Mouse (Mus musculus) frontal cortex, postnatal 10 days (tissue): ENCODE results near the gene Srrm4.
"Not testable (repeated sequence)": the region's sequence is repeated elsewhere in the genome, so short reads cannot be mapped to it uniquely, and the experiment has no call there.

ENCODE experiments used
- DNase-seq, 2 experiments: peaks; one replicate each; pipeline ENCODE4 v3.0.0; 2022; ENCODE audit warnings: low spot score in 2 of 2, mixed read lengths in 1 of 2

Gene Srrm4

DNA sequence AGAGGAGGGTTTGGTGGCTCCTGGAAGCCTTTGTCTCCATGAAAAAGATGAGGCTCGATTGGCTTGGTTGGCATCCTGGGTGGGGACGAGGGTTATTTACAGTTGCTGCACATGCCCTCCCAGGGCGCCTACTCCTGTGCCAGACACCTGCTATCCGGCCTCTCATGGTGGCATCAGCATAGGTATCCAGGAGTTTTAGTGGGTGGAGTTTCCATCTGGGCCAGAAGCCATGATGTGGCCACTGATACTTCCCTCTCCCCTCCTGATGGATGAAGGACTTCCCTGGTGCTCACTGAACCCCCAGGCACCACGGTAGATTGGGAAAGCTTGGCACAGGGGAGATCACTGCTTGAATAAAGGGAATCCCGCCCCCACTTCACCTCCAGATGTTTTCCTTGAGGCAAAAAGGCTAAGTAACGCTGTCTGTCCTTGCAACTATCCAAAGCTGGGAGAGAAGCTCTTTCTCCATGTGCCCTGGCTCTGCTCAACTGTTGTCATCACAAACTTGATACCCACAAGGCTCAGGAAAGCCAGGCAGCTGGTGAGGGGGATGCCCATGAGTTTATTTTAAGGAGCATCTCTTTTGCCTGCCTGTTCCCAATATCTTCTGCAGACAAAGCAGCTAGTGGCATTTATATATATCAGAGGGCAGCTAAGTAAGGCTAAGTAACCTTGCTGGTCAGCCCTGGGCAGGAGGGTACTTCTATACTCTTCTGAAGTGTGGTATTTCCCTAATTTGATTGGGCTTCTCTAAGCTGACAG, 148.7 kb downstream of the Srrm4 start:
- DNase-seq, result no peak

DNA sequence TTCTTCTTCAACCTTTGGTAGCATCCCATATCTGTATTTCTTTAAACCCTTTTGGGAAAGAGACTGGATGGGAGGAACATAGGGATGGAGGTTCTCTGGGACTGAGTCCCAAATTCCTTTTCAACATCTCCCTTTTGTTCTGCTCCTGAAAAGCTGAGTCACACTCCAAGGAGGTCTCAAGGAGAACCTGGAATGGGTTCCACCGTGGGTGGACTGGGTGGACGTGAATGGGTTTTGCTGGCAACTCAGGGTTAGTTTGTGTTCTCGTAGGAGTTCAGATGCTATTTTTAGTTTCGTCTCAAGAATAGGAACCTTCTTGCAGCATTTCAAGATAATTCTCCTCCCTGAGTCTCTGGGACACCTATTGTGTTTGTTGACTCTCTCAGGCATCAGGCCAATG, 151.4 kb downstream of the Srrm4 start:
- DNase-seq, result no peak

DNA sequence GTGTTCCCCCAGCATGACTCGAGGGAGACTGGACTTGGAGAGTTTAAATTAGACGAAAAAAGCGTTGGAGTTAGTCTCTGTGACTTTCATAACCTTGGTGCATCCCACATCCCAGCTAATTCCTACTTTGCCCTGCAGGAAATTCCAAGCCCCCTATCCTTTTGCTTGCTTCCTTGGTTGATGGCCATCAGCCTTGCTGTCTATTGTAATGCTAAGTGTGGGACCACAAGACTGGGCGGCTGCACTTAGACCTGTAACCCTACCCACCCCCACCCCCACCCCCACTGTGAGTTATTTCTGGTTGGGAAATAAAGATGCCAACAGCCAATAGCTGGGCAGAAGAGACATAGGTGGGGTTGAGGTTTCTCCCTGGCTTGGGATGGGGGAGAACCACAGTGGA, 153.3 kb downstream of the Srrm4 start:
- DNase-seq, result no peak

DNA sequence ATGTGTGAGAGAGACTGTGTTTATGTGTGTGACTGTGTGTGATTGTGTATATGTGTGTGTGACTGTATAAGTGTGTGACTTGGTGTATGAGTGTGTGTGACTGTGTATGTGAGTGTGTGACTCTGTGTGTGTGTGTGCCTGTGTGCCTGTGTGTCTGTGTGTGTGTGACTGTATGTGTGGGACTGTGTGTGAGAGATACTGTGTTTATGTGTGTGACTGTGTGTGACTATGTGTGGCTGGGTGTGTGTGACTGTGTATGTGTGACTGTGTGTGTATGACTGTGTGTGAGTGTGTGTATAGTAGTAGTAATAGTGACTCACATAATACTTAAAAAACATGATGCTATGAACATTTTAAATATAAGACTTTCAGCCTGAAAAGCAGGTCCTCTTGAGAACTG, 155.5 kb downstream of the Srrm4 start:
- no peak for DNase-seq

DNA sequence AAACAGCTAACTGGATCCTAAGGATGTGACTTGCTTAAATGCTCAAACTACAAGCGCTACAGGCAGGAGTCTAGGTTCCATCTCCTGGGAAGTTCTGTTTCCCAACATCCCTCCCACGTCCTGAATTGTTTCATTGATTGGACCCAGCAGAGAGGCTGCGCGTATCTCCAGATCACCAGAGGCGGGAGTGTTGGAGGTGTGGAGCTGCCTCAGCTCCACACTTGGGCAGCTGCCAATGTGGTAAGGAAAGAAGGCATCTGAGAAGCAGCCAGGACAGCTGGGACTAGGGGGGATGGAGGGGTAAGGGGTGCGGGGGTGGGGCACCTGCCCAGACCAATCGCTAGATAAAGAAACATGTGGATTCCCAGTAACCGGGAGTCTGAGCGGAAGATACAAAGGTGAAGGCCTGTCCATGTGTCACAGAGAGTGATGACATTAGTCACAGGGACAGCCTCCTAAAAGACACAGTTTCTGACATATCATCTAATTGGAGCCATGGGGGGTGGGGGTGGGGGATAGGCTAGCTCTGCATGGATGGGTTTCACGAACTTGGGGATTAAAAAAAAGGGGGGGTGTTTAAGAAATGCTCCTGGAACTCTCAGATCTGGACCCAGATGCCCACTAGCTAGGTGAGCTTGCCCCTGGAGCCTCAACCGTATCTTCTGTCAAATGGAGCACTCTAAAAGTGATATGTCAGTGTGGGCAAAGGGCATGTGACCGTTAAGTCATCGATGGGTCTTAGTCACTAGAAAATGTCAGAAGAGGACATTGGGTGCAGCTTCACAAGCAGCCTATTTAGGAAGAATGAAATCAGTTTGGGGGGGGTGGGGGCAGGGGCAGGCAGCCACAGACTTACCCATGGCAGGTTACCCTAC, 156.4 kb downstream of the Srrm4 start:
- no peak for DNase-seq

DNA sequence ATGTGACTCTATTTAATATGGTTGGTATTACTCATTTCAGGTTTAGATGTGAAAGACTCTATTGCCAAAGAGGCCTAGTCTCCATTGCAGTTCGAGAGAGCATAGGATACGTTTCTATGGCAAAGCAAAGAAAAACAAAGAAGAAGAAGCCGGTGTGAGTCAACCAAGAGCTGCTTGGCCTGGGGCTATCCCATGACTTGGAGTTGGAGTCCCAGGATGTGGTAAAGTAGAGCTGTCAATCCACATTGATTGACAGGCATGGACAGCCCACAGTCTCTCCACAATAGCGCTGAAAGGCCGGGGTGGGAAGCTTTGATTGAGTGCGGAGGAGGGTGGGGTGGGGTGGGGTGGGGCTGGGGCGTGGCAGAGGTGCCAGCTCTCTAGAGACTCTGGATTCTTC, 158.7 kb downstream of the Srrm4 start:
- no peak for DNase-seq

DNA sequence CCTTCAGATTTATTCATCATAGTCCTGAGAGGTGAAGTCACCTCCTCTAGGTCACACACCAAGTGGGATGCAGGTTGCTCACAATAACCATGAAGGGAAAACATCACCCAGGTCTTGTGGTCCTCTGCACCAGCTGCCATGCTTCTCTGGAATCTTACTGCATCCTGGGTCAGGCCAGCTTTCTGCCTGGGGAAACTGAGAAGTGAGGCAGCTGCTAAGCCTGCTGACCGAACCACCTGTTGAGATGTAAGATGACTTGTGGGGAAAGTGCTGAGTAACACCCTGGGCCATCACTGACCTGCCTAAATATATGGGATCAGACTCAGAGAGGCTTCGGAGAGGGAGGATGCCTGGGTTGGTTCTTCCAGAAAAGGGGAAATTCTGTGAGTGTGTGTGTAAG, 164.9 kb downstream of the Srrm4 start:
- DNase-seq, result no peak

DNA sequence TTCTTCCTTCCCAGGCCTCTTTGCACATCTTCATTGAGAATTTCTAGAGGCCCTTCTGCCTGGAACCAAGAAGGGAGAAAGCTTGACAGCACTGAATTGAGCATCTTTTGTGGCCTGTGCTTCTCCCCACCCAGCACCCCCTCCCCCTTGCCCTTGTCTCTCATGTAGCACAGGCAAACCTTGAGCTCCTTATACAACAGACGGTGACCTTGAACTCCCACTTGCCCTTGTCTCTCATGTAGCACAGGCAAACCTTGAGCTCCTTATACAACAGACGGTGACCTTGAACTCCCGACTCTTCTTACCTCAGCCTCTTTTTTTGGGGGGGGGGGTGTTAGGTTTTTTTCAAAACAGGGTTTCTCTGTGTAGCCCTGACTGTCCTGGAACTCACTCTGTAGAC, 165.9 kb downstream of the Srrm4 start:
- DNase-seq, result not testable (repeated sequence)

DNA sequence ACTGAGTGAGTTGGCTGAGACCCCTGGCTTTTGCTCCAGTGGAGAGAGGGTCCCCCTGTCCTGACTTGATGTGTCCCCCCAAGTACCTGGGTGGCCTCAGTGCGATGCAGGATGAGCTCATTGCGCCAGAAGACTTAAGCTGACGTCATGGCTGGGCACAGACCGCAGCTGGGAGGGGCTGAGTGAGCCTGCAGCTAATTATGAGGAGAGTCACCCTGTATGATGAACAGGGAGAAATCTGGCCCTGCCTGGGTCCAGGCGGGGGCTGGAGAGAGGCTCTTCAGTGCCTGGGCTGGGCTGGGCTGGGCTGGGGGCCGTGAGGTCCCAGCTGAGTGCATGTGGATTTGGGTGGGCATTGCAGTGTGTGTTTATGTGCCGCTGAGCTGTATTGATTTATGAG, 166.3 kb downstream of the Srrm4 start:
- DNase-seq, result no peak

DNA sequence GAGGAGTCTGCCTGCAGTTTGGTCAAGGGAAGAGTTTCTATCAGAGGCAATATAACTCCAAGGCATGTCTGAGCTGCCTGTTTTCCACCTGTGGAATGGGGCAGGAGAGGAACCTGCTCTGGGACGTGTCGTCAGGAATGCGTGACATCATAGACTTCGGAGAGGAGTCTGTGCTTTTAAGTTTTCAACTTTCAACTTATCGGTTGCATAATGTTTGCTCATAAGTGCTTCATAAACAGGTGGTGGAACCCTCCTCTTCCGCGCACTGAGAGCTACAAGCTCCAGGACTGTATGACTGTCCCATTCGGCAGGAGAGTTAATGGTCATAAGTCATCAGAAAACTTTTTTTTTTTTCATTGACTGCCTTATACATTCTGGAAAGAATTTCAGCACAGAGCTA, 167.9 kb downstream of the Srrm4 start:
- no peak for DNase-seq

DNA sequence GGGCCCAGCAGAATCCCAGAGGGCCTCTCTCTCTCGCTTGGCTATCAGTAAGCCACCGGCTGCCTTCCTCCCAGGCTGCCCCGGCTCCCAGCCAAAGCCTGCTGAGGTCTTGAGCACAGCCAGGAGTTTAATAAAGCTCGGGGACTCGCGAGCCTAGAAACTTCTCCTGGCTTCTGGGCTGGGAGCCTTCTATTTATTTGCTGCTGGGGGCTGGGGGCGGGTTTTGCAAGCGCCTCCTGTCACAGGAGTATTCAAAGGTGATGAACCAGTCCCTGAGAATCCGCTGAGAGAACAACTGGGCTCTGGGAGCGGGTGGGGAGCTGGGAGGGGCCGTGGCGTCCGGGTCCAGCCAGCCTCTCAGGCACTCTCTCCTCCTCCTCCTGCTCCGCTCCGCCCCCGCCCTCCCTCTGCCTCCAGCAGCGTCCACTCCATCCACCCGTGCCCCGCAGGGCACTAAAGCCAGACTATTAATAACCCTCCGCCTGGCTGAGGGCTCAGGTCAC, 168.9 kb downstream of the Srrm4 start, which contains the start of gene Hspb8:
TSS of gene Hspb8 (minus strand) at position 166 of the 503 bp plus-strand sequence.
- peak in 1 of 2 experiments; percentile 36 for DNase-seq

DNA sequence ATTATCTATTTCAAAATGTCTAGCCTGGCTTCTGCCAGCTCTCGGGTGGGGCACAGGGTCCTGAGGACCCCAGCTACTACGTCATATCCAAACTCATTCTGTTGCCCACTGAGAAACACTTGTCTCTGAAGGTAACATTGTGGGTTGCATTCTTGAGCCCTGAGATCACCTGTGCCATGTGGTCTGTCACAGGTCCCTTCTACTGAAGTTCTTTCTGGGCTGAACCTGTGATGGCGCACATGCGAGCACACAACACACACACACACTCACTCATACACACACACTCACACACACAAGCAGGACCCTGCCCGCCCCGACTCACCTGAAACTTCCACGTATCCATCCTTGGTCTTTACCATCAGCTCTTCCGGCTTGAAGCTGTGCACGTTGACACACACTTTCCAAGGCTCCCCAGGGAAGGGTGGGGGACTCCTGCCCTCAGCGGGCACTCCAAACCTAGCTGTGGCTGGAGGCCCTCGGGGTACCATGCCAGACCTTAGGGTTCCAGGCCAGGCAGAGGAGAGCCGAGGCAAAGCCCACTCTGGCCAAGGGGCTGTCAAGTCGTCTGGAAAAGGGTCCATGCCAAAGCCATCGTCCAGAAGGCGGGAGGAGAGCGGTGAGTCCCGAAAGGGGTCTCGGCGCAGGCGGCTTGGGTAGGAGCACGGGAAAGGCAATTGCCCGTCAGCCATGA, 169.7 kb downstream of the Srrm4 start:
- DNase-seq, result no peak

DNA sequence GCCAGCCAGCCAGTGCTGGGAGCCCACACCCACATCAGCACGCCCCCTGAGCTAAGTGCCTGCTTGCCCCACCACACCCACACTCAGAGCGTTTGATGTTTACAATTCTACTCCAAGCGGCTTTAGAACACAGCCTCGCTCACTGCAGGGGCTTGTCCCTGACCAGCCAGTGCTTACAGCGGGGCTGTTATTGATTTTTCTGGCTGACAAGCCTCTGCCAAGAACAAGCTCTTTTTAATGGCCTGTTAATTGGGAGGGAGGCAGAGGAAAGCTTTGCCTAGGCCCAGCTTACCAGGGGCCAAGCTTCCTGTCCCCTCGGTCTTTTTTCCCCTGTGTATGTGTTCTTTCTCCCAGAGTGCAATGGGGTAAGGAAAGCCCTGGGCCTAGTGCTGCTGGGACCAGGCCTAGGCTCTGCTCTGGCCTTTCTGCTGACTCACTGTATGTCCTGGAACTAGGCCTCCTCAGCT, 170.8 kb downstream of the Srrm4 start:
- DNase-seq, result peak in 1 of 2 experiments; percentile 51

DNA sequence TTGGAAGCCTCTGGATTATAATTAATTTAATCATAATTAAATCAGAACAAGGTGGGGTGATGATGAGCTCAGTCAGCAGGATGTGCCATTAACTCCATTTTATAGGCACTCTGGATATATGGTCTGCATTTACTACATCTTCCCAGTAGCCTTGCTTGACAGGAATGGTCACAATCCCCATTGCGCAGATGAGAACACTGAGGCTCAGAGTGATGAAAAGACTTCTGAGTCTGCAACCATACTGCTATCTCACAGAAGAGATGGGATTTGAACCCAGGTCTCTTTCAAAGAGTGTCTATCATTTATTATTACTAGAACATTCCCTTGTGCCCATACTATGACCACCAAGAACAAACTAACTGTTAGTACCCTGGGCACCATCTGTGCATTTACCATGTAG, 171.4 kb downstream of the Srrm4 start:
- no peak for DNase-seq

DNA sequence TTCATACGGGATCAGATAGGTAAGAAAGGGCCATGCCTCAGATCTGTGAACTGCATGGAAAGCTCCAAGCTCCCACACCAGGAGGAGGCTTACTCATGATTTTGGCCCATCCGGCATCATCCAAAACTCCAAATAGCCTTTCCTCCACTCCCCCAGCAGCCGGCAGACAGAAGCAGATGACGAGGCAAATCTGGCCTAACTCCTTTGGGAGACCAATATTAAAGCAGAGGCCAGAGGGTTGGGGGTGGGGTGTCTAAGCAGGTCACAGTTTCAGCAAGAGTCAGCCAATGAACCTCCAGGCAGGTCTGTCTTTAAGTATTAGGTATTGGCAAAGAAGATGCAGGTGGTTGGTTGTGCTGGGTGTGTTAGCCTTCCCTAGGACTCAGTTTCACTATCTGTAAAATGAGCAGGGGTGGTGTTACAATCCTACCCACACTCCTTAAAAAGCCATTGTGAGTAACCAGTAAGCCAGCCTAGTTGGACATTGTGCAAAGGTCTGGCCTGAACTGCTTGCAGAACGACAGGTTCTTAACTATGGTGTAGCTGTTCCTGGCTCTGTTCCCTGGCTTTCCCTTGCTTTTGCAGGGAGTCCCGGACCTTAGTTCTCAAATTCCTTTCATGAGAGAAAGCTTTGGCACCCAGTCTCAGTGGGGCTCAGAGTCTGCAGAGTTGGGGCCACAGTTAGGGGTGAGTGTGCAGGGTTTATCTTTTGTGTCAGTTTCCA, 172.1 kb downstream of the Srrm4 start:
- DNase-seq, result no peak

DNA sequence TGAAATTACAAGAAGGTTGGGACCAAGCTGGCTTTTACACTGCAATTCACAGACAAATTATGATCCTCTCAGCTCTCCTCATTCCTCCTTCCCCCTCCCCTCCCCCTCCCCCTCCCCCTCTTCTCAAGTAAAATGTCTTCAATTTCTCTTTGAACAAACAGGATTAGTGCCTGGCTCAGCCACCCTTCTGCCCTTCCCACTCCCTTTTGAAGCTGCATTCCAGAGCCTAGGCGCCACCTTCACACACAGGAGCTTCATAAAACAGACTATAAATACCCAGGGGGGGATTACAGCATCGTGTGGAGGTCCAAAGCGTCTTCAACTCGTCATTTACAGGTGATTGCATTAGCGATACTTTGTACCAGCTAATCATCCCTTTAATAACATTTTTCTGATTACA, 175.4 kb downstream of the Srrm4 start:
- DNase-seq, result no peak

DNA sequence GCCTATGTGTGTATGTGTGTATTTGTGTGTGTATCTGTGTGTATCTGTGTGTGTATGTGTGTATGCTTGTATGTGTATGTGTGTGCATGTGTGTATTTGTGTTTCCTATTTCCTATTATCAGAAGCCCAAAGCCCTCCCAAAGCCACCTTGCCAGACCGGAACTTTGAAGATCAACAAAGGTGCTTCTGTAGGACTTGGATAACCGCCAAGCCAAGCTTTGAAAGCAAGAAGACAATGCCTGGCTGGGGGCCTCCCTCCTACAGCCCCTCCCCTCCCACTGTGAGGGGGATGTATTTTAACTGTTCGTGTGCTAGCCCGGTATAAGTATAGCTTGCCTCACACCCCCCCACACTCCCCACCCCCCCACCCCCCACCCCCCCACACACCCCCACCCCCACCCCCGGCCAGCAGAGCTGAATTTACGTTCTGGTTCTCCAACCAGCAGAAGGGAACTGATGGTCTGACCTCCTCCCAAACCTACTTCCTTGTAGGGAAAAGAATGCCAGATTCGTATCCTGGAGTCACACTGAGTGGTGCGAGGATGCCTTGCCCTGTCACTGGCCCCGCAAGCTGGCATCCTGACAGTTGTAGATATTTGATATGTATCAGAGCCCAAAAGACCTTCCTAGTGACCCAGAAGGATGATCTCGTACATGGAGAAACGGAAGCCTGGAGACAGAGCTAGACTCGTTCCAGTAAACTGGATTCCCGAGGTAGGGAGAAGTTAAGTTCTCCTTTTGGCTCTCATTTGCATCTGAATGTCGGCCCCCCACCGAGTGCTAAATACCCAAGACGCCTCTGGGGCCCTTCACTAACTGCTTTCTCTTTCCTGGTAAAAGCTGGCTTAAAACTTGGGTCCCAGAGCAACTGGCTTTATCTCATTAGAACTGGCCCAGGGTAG, 181.7 kb downstream of the Srrm4 start:
- no peak for DNase-seq

DNA sequence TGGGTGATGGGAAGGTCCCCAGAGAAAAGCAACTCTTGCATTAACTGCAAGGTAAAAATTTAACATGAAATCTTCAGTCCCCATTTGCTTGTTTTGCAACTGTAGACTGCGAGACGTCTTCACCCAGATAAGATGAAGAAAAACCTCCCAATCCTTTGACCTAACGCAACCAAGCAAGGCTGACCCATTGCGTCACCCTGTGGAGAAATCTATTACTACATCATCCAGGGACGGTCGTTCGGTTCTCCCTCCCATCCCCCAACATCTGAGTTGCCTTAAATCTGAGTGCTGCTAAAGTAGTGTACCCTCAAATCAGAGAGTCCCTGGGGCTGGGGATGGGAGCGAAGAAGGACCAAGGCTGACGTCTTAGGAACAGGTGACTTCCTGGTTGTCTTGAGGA, 182.7 kb downstream of the Srrm4 start:
- no peak for DNase-seq

DNA sequence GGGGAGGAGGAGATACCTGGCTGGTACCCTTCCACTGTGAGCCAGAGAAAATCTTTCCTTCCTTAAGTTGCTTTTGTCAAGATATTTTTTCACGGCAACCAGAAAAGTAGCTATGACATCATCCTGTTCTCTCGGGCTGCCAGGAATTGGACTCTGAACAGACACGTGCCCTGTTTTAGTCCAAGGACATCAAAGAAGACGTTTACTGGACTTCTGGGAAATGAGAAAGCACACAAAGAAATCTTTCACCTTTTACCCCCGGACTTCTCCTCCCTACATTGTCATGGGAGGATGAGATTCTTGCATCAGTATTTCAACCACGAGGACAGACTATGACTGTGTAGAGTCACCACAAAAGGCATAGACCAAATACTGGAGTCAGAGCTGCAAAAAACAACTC, 183.7 kb downstream of the Srrm4 start:
- no peak for DNase-seq

DNA sequence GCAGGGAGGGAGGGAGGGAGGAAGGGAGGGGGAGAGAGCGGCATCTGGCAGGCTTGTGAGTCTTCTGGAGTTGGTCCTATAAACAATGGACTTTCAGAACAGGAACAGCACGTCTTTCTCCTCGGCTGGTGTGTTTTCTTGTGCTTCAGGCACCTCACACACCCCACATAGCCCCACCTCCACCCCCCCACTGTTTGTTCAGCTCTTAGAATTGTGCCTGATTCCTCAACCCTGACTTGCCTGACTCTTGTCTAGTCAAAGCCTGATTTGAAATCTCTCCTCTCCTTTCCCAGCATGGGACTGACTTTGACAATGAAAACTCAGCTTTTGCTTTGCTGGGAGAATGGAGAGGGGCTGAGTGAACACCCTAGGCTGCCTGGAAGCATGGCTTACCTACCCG, 184.3 kb downstream of the Srrm4 start:
- DNase-seq, result no peak
